Mouse (Mus musculus) spleen, postnatal 4 days (tissue): ENCODE measurements around the gene Ext2.

Source experiments
- DNase-seq, 2 experiments: peaks; one replicate each; pipeline ENCODE4 v3.0.0; 2022; ENCODE audit warnings: low spot score in 2 of 2

Ext2 gene

DNA sequence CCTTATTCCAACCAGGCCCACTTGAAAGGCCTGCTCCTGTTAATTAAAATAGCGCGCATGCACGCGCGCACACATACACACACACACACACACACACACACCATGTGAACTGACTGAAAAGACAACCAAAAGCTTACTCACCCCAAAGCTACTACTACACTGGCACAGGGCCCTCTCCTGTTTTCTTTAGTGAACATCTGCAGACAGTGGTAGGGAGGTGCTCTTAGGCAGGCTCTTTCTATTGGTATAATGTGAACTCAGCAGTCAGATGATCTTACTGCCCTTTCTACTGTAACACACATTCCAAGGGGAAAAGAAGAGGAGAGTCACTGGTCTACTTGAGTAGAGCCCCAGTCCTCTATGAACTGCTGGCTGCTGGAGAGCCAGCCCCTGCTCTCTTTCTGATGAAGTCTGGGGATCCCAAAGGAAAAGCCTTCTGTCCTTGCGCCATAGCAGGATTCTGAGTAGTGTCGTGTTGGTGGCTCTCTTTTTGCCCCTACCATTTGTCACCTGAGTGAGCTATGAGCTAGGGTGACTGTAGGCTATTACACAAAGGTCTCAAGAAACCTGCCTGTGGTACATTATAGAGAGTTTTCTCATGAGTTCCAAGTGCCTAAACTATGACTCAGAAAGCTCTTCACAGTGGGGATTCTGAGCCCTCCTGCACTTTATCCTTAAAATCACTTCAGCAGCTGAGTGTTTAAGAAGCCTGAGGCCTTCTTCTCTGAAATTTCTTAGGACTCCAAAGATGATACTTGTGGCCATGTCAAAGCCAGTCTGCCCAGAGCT lies 45.9 kb downstream of the Ext2 start:
- no peak for DNase-seq

DNA sequence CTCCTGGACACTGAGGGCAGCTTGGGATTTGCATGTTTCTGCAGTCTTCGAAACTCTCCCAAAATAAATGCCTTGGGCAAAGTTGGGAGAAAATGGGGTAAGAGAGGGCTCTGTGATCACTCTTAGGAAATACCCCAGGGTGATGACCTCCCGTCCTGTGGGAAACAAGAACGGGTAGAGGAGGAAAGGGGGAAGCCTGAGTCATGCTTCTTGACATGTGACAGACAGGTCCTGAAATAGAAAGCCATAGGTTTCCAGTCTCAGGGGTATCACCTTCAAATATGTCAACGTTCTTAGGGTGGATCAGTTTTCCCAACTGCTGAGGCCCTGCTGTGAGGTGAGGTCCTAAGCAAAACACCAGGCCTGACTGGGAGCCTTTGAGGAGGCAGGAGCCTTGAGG lies 46.9 kb downstream of the Ext2 start:
- no peak for DNase-seq

DNA sequence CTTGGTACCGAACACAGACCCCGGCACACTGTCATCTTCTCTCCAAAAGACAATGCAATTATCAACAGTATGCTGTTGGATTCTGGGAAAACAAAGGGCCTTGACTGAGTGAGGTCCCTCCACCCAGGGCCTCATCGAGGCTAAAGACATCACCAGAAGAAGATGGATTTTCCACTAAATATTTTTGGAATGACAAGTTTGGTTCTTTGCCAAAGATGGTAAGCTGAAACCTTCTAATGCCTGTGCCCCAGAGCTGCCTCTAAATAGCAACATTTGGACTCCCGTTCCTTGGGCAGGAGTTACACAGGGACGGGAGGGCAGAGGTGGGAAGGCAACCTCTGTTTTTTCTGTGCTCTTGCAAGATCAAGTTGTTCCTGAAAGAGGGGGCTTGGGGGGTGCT lies 47.4 kb downstream of the Ext2 start:
- DNase-seq, result no peak

DNA sequence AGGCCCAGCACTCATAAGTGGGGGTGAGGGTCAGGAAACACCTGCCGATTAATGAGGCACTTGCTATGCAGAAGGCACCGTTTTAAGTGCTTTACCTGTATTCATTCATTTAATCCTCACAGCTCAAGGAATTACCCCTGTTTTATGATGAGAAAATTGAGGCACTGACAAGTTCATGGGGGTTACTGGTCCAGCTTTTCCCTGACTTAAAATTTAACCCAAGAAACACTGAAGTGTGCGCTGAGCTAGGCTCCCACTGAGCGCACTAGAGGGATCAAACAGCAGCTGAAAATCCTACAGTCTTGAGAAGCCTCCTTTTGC lies 49.6 kb downstream of the Ext2 start:
- DNase-seq, result no peak

DNA sequence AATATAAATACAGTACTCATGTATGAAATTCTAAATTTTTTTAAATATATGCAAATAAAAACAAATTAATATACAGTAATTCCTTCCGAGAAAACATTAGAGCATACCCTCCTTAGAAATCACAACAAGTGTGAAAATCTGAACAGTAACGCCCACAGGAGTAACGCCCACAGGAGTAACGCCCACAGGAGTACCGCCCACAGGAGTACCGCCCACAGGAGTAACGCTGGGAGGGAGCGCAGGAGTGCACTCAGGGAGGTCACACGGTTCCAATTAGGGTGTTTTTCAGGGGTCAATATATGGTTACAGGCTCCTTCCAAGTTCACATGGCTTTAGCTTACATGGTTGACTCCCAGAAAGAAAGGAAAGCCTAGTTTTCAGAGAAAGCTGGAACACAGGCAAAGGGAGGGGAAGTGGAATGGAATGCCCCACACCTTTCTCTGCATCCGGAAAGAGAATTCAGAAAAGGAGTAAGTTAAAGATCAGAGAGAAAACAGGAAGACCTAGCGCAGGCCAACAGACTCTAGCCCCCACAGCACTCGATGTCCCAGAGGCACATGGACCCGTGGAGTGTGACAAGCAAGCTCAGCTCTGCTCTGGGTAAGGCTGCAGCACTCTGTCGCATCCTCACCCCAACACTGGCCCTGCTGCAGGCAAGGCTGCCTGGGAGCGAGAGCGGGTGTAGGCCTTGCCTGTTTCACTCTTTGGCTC lies 50.2 kb downstream of the Ext2 start:
- no peak for DNase-seq

DNA sequence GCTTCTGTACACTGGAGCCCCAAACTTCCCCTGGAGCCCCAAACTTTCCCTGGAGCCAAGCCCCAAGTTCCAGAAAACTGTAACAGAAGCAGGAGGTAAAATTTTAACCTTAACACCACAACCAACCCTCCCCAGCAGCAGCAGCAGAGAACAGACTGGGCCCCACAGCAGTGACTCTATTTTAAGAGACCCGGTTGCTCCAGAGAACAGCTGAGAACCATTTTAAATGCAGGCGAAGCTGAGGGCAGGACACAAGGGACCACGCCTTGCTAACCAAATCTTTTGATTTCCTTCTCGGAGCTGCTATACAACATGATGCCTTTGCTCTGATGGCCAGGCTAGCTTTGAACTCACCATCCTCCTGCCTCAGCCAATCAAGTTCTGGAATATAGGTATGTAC lies 51.5 kb downstream of the Ext2 start:
- no peak for DNase-seq

DNA sequence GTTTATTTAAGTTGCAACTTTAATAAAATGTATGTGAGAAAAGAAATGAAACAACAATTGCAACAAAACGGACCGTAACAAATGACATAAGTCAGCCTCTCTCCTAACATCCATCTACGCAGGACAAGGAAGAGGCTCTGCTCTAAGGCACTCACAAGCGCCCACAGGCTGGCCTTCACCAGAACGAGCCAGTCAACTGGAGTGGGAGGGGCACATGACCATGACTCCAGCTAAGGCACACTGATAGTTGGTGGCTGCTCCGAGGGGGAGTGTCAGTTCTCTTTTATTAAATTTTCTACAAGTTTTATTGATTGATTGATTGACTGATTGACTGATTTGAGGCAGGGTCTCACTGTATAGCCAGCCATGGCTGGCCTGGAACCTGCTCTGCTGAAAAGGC lies 52.5 kb downstream of the Ext2 start:
- DNase-seq, result no peak

DNA sequence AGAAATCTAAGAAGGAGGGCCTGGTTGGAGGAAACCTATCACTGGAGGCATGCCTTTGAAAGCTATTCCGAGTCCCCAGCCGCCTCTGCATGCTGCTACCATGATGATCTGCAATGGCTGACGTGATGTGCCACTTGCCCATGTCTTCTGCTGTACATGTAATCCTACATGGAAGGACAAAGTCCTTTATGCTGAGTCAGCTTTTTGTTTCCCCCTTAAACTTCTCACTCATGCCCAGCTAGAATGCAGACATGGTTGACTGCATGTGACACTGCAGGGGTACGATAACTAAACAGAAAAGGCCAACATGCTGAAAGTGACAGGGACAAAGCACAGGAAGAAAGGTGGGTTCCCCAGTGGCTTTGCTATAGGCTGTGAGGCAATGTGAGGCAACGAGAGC lies 56.6 kb downstream of the Ext2 start:
- no peak for DNase-seq

DNA sequence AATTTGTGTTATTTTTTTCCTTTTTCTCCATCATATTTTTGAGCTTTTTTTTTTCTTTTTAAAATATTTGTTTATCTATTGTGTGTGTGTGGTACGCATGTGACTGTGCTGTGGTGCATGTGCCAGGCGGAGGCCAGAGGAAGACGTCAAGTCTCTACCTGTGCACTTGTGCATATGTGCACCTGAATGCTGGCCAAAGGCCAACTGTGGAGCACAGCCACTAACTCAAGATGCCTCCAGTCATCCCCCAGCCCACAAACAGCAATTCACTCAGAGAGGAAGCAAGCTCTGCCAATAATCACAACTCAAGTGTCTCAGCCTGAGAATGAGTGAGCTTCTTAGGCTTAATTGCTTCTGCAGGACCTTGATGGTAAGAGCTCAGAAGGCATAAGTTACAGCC lies 58.2 kb downstream of the Ext2 start:
- DNase-seq, result no peak

DNA sequence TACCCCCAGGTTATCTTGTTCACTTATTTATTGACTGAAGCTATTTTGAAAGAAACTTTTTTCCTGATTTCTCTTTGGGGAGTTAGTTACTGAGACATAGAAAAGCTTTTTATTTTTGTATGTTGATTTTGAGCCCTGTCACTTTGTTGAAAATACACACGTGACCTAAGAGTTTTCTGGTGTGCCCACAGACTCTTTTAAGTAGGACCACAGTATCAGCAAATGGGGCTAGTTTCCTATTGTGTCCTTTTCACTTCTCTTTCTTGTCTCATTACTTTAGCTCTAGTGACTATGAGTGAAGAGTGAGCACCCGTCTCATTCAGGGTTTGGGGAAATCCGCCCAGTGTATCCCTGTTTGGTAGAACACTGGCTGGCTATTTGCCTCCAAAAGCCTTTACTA lies 62.0 kb downstream of the Ext2 start:
- no peak for DNase-seq

DNA sequence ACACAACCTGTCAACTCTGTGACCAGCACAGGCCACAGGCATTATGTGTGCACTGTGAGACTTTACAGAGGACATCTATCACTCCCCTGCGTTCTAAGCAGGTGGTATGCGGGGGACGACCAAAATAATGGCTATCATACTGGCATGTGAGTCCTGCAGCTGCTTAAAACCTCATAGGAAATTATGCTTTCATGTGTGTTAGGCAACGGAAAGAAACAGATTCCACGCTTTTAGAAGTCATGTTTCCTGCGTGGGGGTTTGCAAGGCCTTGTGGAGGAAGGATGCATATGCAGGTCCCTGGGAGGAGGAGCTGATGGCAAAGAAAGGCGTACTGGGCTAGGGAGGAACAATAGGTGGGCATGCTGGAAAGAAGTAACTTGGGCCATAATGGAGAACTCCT lies 63.2 kb downstream of the Ext2 start:
- no peak for DNase-seq

DNA sequence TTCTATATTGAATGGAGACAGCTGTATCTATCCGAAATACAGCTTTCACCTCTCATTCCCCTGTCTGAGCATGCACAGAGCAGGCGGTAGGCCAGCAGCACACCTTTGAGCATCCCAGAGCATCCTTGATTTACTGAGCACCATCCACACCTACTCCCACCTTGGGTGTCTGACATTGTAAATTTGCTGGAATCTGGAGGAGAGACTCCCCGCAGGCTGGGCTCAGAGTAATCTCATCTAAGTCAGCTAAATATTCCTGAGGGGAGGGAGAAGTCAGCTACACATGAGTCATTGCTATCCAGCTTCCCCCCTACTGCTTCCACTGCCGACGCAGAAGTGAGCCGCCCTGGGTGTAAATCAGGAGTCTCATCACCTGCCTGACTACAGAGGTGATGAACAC lies 64.1 kb downstream of the Ext2 start:
- no peak for DNase-seq

DNA sequence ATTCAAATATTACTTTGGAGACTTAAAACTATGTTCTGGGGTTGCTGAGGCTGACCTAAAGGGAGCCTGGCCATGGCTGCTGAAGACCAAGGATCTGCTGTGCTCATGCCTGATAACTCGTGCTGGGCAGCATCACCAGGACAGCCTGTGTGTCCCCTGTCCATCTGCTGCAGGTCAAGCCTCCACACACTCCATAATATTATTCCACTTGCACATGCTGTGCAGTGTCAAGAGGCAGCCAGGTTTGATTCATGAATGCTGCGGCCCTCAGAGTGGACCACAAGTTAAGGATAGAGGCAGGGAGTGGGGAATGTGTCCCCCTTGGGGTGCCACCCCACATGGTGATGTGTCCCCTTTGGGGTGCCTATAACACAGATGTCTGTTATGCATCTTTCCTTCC lies 68.0 kb downstream of the Ext2 start:
- DNase-seq, result no peak

DNA sequence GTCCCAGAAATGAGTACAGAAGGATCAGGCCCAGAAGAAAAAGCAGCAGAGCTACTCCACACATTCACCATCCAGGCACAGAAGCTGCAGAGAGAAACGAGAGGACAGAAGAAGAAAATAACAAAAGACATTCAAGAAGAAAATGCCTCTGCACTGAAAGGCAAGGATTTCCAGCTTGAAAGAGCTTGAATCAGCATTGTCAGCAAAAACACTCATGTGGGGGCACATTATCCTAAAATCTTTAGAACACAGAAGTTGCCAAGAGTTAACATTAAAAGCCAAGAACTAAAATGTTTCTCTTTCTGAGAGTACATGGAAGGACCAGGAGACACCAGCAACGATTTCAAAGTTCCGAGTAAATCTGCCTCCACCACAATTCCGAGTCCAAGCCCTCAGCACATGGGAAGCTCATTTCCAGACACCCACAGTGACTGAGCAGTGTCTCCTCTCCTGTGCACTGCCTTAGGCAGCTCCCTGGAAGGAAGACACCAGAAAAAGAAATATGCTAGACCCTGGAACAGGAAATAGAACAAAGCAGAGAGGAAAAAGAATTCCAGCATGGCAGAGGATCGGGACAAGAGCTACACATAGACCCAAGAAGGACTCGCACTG lies 69.1 kb downstream of the Ext2 start:
- no peak for DNase-seq

DNA sequence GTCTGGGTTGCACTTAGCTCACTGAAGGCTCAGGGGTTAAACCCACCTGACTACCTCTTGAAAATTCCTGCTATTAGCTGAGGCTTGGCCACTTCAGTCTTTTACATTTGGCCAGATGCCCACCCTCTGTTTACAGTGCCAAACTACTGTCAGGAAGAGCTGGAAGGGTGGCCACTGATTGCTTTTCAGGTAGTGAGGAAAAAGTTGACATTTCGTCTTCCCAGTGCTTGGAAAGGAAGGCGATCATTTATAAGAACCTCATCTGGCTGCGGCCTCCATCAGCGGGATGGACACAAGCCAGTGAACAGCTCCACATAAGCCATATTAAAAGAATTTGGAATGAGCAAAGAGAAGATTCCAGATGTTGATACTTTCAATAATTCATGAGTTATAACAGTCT lies 72.7 kb downstream of the Ext2 start:
- DNase-seq, result no peak

DNA sequence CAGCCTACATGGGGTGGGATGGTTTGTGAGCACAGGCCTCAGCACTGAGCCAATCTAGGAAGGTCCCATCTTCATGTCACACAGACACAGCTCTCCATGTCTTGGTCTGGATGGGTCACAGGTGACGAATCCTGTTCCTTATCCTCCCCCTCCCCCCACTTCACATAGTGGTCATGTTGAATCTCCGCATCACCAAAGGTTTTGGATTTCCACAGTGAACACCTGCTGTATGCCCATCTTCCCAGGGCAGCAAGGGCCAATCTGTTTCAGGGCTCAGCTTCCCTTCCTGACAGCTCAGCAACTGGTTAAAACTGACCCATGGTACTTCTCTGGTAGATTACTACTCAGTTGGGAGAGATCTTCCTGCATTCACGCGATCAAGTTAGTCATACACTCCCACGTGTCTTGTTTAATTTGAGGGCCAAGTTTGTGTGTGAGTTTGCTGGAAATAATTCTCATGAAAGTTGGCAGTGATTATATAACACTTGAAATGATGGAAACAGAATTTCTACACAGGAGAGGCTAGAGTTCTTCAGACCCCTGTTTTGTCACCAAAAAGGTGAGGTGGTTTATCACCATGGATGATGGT lies 74.7 kb downstream of the Ext2 start:
- DNase-seq, result no peak

DNA sequence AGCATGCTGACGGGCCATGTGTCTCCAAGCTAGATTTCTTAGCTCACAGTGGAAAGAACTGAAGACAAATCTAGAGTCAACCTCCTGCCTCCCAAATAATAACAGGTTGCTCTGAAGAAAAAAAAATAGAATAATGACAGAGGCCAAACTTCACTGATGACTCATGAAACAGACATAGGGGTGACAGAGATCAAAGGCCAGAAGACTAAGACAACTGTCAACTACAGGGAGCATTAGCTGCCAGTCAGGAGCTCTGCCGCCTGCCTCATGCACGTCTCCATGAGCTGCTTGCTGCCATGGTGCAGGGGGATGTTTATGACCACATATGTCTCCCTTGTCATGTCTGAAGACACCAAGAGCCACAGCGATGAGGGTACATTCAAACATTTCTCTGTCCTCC lies 75.7 kb downstream of the Ext2 start:
- no peak for DNase-seq

DNA sequence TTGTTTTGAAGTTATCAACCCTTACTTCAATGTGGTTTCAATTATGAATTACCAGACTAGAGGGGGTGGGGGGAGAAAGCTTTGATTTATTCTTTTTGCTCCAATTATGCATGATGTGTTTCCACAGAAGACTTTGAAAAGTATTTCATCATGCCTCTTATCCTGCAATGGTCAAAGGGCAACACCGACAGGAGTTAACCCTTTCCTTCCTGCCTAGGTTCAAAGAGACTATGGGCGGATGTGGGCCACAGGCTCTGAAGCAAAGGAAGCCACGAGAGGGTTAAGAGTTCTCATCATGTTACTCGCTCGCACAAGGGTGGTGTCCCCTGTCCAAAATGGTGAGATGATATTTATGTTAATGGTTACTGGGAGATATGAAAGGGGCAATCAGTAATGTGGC lies 76.2 kb downstream of the Ext2 start:
- no peak for DNase-seq

DNA sequence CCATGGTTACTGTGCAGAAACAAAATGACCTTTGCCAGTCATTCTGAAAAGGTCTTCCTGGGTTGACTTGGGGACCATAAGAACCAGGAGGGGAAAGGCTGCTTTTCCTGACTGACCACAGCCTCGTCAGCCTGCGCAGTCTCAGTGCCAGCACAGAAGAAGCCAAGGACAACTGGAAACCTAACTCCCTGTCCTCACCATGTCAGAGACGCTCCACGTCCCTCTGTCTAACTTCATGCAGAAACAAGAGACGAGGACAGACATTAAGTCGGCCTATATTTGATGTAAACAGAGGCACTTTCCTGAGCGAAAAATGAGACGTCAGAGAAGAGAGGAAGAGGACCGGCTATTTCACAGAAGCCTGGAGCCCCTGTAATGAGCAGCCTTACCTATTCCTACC lies 76.6 kb downstream of the Ext2 start:
- no peak for DNase-seq

DNA sequence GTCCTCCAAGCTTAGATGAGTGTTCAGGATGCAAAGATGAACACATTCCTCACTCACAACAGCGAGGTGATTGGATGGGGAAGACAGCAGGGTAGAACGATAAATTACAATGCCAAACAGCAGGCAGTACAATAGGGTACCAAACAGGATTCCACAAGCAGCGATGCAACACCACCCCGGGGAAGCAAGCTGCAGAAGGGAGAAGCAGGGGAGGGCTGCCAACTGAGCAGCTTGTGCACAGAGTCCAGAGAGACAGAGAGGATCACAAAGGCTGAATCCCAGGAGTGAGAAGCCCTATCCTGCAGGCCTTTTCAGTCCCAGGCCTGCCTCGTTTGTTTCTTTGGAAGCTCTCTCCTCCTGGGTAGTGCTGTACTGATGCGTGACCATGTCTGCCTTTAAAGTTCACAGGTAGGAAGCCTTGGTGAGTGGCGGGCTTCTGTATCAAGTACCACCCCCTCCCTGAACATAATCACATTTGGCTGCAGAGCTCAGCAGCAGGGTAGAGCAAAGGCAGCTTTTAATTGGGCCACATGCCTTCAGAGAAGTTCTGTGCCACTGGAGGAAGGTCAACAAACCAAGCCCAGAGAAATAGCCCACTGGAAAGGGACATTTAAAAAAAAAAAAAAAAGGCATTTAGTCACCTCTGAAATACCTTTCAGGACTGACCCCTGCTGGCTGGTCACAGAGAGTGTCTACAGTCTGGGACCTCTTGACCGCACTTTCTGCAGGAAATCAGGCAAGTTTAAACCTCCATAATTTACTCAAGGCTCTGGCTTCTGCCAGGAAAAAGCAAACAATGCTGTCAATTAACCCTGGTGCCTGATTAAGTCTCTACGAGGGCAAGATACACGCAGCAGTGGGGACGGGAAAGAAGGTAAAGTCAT lies 77.8 kb downstream of the Ext2 start:
- DNase-seq, result no peak

DNA sequence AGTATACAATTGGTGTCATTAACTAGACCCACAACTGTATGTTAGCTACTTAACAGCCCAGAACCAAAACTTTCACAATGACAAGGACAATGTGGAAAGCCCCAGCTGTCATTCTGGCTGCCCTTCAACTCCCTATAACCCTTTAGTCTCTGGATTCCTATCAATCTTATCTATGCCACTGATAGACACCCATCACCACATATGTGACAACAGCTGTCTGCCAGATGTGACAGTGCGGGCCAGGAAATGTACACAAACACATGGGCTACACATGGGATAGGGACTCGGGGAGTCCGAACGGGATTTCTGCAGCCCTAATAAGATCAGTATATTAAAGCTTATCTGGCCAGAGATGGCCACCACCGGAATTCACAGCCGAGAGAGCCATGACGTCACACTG lies 80.7 kb downstream of the Ext2 start:
- DNase-seq, result no peak

DNA sequence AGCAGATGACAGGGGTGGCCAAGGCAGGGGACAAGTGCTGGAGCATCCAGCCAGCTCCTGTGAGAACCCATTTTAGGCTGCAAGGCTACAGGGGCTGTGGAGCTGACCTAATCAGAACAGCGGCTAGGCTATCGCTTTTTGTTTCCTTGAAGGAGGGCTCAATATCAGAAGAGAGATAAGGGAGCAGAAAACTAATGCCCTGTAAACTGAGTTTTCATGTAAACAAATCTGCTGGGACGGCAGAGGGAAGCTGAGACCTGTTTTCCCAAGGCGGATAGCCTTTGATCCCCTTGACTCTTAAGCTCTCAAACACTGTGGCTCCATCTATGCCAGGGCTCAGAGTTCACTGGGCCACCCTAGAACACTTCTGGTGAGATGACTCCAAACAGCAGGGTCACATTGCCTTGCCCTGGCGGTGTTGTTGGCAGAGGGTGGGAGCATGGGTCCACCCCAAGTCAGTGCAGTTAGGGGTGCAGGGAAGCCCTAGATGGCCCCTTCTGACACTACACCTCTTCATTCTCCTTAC lies 83.3 kb downstream of the Ext2 start:
- no peak for DNase-seq
